Mouse (Mus musculus): ENCODE measurements at regions not wholly inside any gene's neighbourhood (a gene's known extent, or its start where the extent isn't known, plus 50 kb on each side); places are given as distances from the start of the nearest gene placed in this dataset.

DNA sequence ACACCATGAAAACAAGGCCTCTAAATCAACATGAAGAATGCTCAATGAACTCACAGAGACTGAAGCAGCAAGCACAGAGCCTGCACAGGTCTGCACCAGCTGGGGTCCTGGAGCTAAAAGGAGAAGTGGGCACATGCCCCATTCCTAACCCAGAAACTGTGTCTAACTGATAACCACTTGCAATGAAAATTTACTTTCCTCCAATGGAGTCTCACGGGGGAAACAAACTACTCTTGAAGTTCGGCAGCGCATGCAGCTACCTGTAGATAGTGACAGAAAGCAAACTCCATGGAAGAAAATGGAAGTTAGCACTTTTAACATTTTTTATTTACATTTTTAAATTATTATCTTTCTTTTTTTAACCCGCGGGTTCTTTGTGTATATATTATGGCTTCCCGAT is 76.8 kb upstream of the Akap6 start:
- 93% methylated on average over 6 of the region's 6 CpGs for WGBS
- Histone ChIP-seq H3K4me1 (ENCODE audit: control insufficient read depth, insufficient read depth, low read length) (no peaks in the 10 kb centered on the region), H3K27ac (no peak overlapping the region), H3K9ac (ENCODE audit: low read depth, low read length) (no peak overlapping the region), H3K4me3 (no peak overlapping the region), H3K27me3 (ENCODE audit: control insufficient read depth, insufficient read depth, low read length) (no peaks in the 10 kb centered on the region), H3K36me3 (ENCODE audit: control insufficient read depth, insufficient read depth, low read length) (no peaks in the 10 kb centered on the region), H3K79me2 (replicated peaks; ENCODE audit: control insufficient read depth, insufficient read depth, low read length) (no peaks in the 10 kb centered on the region)
- intact Hi-C loops (cut with DNase I) = no loop called here
- DNase-seq = no peak
- TF ChIP-seq CTCF (IDR thresholded peaks at IDR 0.05) (no peak), POLR2A (IDR thresholded peaks at IDR 0.05; ENCODE audit: insufficient read depth, low read depth, low read length) (no peak), EP300 (IDR thresholded peaks at IDR 0.05; ENCODE audit: insufficient read depth, low read depth, low read length) (no peak)

DNA sequence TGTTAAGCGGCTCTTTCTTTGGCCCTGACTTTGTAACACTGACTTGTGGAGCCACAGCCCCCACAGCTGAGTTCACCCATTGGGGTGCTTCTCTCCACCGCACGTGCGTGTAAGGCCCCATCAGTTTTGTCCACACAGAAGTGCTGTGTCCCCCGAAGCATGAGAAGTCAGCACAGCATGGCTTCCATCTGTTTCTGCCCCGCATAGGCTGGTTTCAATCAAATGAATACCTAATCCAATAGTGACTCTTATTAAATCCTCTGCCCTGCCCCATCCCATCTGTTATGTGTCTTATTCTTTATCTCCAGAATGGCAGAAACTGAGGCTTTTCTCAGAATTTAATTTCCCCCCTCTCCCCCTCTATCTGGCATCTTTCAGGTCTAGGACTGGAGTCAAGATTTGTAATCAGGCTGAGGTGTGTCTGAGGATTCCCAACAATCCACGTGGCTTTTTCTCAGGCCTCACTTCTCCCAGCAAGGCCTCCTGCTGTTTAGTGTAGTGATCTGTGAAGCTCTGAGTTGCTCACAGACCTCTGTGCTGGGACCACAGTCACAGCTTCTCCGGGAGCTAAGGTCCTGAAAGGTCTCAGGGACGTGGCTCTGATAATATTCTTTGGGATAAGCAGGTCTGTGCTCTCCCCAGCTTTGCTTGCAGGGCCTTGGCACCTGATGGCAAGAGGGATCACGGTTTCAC is 75.6 kb upstream of the Akap6 start:
- intact Hi-C loops (cut with DNase I) = no loop called here
- Histone ChIP-seq H3K9ac (ENCODE audit: low read depth, low read length) (no peak overlapping the region), H3K4me1 (ENCODE audit: control insufficient read depth, insufficient read depth, low read length) (no peaks in the 10 kb centered on the region), H3K79me2 (replicated peaks; ENCODE audit: control insufficient read depth, insufficient read depth, low read length) (no peaks in the 10 kb centered on the region), H3K36me3 (ENCODE audit: control insufficient read depth, insufficient read depth, low read length) (no peaks in the 10 kb centered on the region), H3K4me3 (no peak overlapping the region), H3K27ac (no peak overlapping the region), H3K27me3 (ENCODE audit: control insufficient read depth, insufficient read depth, low read length) (no peaks in the 10 kb centered on the region)
- no peak for DNase-seq
- 77% methylated on average over 10 of the region's 10 CpGs for WGBS
- TF ChIP-seq POLR2A (IDR thresholded peaks at IDR 0.05; ENCODE audit: insufficient read depth, low read depth, low read length) (no peak), CTCF (IDR thresholded peaks at IDR 0.05) (no peak), EP300 (IDR thresholded peaks at IDR 0.05; ENCODE audit: insufficient read depth, low read depth, low read length) (no peak)

- intact Hi-C loops (cut with DNase I) = no loop called here
- 60% methylated on average over 1 of the region's 1 CpGs for WGBS
These were observed 74.3 kb upstream of the Akap6 start for GRCm38 (mm10) chr12:52624871-52625270.

DNA sequence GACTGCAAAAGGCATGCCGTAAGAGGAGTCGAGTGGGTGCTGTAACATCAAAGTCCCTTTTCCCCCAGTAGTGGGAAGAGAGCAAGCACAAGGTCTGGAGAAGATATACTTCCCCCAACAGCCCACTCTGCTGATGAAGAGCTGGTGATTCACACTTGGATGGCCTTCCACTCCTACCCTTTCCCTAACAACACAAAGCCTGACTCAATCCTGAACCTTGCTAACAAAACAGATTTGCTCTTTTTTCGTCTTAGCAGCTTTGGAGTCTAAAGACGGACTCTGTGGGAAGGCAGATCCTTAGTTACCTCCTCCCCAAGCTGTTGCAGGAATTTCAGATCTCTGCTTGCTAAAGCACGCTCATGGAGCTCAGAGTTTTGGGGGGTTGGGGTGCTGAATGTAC is 70.4 kb upstream of the Akap6 start:
- no peak for TF ChIP-seq EP300 (IDR thresholded peaks at IDR 0.05; ENCODE audit: insufficient read depth, low read depth, low read length)
- no peak for TF ChIP-seq CTCF (IDR thresholded peaks at IDR 0.05)
- TF ChIP-seq POLR2A (IDR thresholded peaks at IDR 0.05; ENCODE audit: insufficient read depth, low read depth, low read length) = no peak
- Histone ChIP-seq H3K36me3 (ENCODE audit: control insufficient read depth, insufficient read depth, low read length) (no peaks in the 10 kb centered on the region), H3K27ac (no peak overlapping the region), H3K9ac (ENCODE audit: low read depth, low read length) (no peak overlapping the region), H3K79me2 (replicated peaks; ENCODE audit: control insufficient read depth, insufficient read depth, low read length) (no peaks in the 10 kb centered on the region), H3K4me1 (ENCODE audit: control insufficient read depth, insufficient read depth, low read length) (no peaks in the 10 kb centered on the region), H3K4me3 (no peak overlapping the region), H3K27me3 (ENCODE audit: control insufficient read depth, insufficient read depth, low read length) (no peaks in the 10 kb centered on the region)
- intact Hi-C loops (cut with DNase I) = no loop called here
- no peak for DNase-seq
- WGBS = 68% methylated on average over 5 of the region's 5 CpGs

More at GRCm38 (mm10) chr12:52624871-52625270, 74.3 kb upstream of the Akap6 start:
- no peak overlapping the region for H3K9ac ChIP-seq (ENCODE audit: low read depth, low read length)
- H3K4me1 ChIP-seq (ENCODE audit: control insufficient read depth, insufficient read depth, low read length) = no peaks in the 10 kb centered on the region
- DNase-seq = no peak
- H3K27ac ChIP-seq = no peak overlapping the region
- H3K79me2 ChIP-seq (replicated peaks; ENCODE audit: control insufficient read depth, insufficient read depth, low read length) = no peaks in the 10 kb centered on the region
- TF ChIP-seq EP300 (IDR thresholded peaks at IDR 0.05; ENCODE audit: insufficient read depth, low read depth, low read length) (no peak), POLR2A (IDR thresholded peaks at IDR 0.05; ENCODE audit: insufficient read depth, low read depth, low read length) (no peak), CTCF (IDR thresholded peaks at IDR 0.05) (no peak)
- H3K27me3 ChIP-seq (ENCODE audit: control insufficient read depth, insufficient read depth, low read length) = no peaks in the 10 kb centered on the region
- no peak overlapping the region for H3K4me3 ChIP-seq
- H3K36me3 ChIP-seq (ENCODE audit: control insufficient read depth, insufficient read depth, low read length) = no peaks in the 10 kb centered on the region

DNA sequence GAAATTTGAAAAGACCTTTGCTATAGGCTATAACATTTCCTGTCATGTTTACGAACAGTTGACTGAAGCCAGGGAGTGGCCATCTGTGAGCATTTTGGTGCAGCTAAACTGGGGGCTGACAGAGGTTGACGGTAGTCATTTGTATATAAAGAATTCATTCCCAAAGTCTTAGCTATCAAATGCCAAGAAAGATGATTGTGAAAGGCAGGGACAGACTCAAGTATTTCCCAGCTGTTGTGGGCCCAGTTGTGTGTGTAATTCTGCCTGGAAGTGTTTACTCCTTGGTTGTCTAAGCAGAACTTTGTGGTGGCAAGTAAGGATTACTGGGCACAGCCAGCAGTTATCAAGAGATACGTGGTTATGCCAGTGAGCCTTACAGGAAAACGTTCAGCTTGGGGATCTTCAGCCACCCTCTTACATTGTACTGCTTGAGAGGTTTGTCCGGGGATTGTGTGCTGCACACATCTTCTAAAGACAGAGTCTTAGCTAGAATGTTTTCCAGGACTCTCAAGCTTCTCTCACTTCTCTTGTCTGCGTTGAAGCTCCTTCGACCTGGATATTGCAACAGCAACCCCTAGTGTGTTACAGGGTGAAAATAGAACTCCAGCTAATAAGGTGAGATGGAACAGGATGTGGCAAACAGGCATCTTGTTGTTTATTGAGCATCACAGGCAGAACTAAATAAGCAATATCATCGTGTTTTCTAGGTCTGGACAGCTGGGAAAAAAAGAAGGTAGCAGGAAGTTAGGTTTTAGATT is 63.9 kb upstream of the Akap6 start:
- no peaks in the 10 kb centered on the region for H3K4me1 ChIP-seq (ENCODE audit: control insufficient read depth, insufficient read depth, low read length)
- WGBS = 50% methylated on average over 8 of the region's 8 CpGs
- TF ChIP-seq CTCF (IDR thresholded peaks at IDR 0.05) (peak; percentile 43), EP300 (IDR thresholded peaks at IDR 0.05; ENCODE audit: insufficient read depth, low read depth, low read length) (no peak)
- no peaks in the 10 kb centered on the region for H3K79me2 ChIP-seq (replicated peaks; ENCODE audit: control insufficient read depth, insufficient read depth, low read length)
- H3K36me3 ChIP-seq (ENCODE audit: control insufficient read depth, insufficient read depth, low read length) = no peaks in the 10 kb centered on the region
- H3K9ac ChIP-seq (ENCODE audit: low read depth, low read length) = no peak overlapping the region
- no peak for DNase-seq
- no peak overlapping the region for H3K27ac ChIP-seq
- intact Hi-C loops (cut with DNase I) = no loop called here
- H3K27me3 ChIP-seq (ENCODE audit: control insufficient read depth, insufficient read depth, low read length) = no peaks in the 10 kb centered on the region
- H3K4me3 ChIP-seq = no peak overlapping the region

Measured in heart, adult 2 months (tissue).